Mouse (Mus musculus) thymus, adult 2 months (tissue): Measurements from ENCODE around the gene Slc25a4.

Experiments
- CTCF ChIP-seq: fragments of 200-500 bp; IDR thresholded peaks from 2 replicates; pipeline ENCODE4 v1.5.1; 2012; ENCODE audit warnings: mild to moderate bottlenecking, control low read depth, low read length, moderate library complexity, borderline replicate concordance; ENCODE audit not compliant: control insufficient read depth, poor library complexity, insufficient read depth; ENCODE audit errors: extremely low read depth
- POLR2A ChIP-seq: fragments of 200-500 bp; IDR thresholded peaks from 2 replicates; pipeline ENCODE4 v1.6.1; 2012; ENCODE audit warnings: mild to moderate bottlenecking, low read length, control low read depth, moderate library complexity; ENCODE audit not compliant: control insufficient read depth, poor library complexity, insufficient read depth; ENCODE audit errors: extremely low read depth

DNA sequence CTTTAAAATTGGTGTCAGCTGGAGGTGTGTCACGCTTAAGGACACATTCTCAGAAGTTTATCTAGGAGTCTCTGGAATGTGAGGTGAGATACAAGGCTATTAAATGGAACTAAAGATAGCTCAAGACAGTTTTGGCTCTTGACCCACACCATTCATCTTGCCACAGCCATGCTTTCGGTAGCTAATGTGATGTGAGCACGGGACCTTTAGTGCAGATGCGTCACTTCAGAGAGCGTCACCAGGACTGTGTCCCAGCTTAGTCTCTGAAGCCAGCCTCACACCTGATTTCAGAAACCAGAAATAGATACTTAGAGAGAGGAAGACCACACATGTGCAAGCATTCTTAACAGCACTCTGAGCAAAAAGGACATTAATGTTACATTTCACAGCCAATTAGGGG, 15.5 kb upstream of the Slc25a4 start:
- TF ChIP-seq CTCF (no peak), POLR2A (no peak)
